Mouse (Mus musculus): Measurements from ENCODE around the gene Olr1.
"Not testable (repeated sequence)": the region's sequence is repeated elsewhere in the genome, so short reads cannot be mapped to it uniquely, and the experiment has no call there.

The Olr1 gene

DNA sequence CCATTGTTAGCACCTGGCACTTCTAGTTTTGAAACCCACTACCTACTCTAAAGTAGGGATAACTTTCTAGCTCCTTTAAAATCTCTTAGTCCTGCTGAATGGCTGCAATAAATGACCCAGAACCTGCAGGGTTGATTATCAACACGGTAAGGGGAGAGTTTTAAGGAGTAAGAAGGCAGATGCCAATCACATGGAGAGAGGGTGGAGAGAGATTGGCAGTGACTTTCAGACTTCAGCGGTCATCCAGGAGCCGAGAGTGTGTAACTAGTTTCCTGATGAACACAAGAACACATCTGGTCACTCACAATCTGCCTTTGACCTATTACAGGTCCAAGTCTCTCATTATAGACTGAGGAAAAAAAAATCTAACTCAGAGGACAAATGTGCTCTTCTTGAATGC lies 5.4 kb upstream of the Olr1 start, which contains the start of gene Tmem52b:
Tmem52b (plus strand) TSS at position 189 of the 400 bp plus-strand sequence.
- no peak for DNase-seq (ENCODE audit: low spot score)

DNA sequence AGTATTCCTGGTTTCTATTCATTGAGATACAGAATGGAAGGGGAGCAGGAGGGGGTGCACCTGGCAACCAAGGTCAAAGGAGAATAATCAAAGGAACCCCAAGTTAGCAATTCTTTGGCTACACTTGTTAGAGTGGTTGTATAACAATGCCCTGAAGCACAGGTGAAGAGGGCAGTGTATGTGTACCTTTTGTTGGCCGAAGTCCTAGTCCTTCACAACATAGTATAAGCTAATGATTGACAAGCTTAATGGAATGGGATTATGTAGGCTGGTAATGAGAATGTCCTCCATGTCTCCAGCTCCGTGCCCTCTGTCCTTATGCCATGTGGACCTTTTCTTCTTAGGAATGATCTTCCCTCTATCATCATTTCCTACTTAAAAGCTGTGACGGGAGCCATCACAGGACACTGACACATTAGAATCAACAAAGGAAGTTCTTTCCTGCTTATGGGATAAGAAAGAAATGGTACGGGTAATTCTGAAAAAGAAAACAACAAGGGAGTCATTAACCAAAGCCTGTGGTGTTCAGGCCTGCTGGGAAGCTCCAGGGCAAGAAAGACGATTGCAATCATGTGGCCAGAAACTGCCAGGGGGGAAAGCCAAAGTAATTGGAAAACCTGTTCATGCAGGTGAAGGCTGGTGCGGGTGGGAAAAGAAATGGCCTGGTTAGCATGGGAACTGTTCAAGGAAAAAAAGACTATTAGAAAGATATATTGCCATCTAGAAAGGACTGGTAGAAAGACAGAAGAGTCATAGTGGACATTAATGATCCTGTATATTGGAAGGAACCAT lies 3.4 kb upstream of the Olr1 start:
- no peak for DNase-seq (ENCODE audit: low spot score)

DNA sequence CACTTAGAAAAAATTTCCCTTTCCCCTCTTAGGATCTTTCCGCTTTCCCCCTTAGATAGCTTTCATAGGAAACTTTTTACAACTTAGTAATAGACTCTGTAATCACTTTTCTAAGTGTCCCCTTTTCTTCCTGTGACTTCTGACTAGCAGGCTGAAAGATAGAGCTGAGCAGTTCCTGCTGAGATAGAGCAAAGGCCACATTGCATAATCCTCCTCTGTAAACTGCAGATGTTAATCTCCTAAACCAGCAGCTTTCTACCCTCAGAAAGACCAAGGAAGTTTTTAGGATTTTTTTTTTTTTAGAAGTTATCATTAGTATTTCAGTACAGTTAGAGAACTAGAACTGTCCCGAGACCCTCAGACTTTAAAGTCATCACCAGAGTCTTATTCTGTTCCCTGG lies 3.5 kb downstream of the Olr1 start:
- DNase-seq (ENCODE audit: low spot score), result no peak

DNA sequence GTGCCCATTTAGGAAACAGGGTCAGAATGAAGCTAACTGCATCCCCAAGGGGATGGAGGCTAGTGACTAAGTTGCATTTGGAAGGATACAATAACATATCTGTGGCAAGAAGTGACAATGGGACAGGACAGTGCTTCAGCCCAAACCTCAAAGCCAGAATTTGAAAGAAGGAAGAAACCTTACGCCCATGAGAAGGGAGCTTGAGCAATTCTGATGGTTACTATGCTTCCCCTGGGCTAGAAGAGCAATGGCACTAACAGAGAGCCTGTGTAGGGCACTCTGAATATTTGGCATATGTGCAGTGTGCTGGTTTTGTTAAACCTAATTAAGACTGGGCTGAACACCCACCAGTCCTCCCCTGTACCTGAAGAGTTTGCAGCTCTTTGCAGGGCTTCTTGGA lies 7.4 kb downstream of the Olr1 start:
- not testable (repeated sequence) for DNase-seq (ENCODE audit: low spot score)

DNA sequence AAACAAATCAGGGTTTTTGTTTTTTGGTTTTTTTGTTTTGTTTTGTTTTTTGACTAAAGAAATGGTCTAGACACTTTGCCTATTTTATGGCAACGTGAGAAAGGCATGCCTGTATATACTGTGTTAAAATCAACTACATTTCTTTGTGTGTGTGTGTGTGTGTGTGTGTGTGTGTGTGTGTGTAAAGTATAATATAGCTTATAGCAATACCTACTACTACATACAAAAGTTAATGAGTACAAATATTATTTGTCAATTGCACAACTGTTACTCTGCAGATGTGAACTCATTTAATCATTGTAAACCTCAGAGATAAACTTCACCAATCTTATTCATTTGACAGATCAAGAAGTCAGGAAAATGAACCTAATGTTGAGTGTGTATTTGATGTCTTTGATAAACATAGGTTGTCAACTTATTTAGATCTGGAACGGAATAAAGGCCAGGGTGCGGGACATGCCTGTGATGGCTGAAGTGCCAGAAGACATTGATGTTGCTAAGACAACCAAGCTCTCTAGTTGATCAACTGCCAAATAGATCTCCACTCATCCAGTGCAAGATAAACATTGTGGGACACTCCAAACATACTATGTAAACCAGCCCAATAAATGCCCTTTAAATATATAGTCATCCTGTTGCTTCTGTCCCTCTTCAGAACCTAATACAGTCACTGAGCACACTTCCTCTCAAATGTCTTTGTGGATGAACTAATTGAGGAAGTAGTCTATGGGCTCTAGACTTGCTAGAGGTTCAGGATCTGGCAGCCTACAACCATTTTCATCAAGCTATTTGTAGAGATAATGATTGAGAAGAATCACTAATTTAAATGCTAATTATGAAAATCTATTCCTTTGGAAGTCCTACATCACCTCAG lies 9.4 kb downstream of the Olr1 start:
- no peak for DNase-seq (ENCODE audit: low spot score)

DNA sequence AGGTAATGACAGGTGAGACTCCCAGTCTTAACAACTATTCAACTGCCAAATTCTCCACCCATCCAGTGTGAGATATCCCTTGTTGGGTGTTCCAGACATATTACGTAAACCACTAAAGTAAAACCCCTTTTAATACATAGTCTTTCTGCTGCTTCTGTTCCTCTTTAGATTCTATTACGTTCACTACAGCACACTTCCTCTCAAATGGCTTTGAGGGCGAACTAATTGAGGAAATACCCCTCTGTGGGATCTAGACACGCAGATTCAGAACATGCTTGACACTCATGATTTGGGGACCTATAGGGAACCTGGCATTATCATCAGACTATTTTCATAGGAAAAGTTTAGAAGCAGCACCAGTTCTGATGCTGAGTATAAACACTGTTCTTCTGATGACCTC lies 12.0 kb downstream of the Olr1 start:
- no peak for DNase-seq (ENCODE audit: low spot score)

DNA sequence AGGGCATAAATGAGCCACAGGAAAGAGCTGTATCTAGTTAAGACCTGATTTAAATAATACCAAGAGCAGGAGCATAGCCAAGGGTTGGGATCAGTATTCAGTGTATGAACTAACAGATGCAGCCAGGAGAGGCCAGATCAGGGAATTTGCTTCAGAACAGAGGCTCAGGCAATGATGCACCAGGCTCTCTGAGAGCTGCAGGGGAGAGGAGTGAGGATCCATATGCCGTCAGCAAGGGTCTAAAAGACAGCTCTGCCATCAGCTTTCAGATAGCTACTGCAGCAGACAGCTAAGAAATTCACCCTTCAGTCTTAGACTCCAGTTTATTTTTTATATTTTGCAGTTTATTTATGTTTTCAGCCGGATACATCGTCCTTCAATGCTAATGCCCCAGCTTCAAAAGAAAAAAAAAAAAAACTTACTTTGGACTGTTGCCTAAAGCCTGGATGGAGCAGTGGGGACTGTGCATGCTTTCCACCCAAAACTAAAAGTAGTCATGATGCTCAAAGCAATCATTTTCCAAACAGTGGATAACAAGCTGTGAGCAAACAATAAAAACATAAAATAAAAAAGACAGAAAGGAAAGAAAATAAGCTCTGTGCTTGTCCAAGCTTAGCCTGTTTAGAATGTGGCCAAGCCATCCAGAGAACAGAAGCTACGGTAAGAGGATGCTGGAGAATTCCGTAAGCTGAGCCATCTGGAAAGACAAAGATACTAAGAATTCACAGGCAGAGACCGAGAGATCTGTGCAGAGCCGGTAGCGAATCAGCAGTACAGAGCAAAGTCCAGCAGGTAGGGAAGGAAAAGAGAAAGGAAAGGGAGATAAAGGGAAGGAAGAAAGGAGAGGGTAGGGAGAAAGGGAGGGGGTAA lies 26.6 kb downstream of the Olr1 start:
- no peak for DNase-seq (ENCODE audit: low spot score)

DNA sequence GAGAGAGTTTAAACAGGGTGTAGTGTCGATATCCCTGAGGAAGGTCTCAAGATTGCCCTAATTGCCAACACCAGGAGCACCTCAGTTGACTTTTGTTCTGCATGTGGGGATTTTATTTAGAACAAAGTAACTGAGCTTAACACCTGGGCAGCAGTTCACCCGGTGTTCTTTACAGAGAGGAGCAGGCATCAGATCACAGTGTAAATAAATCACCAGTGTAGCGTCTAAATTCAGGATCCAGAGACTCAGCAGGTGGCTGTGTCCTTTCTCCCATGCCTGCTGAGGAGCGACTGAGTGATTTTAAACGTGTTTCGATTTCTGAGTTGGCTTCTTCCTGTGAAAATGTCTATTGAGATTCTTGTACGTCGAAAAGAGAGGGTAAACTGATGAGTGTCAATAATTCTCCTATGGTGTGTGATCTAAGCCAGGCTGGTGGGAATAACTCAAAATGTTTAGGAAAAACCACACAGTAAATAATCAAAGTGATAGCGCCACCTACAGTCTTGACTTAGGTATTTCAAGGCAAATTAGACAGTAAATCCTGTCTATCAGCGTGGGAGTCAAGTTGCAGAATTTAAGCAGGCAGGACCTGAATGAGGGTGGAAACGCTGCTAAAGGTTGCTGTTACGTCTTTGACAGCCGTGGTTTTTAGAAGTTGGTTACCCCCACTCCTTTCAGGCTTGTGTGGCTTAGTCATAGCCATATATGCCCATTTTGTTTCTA lies 30.4 kb downstream of the Olr1 start:
- no peak for DNase-seq (ENCODE audit: low spot score)

DNA sequence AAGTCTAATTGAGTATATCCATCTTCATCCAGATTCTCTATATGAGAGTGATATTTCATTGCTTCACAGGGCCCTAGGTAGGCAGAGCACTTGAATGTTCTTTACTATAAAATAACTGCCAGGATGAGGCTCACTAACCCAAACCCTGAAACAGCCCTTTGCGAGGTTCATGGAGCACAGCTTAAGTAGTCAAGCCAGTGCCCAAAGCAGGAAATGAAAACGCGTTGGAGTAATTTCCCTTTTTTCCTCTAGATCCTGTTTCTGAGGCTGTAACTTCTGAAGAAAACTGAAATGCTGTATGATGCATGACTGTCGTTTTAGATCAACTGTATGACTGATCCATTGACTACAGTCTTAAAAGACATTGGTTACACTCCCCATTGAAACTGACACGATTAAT lies 34.3 kb downstream of the Olr1 start:
- DNase-seq (ENCODE audit: low spot score), result no peak

DNA sequence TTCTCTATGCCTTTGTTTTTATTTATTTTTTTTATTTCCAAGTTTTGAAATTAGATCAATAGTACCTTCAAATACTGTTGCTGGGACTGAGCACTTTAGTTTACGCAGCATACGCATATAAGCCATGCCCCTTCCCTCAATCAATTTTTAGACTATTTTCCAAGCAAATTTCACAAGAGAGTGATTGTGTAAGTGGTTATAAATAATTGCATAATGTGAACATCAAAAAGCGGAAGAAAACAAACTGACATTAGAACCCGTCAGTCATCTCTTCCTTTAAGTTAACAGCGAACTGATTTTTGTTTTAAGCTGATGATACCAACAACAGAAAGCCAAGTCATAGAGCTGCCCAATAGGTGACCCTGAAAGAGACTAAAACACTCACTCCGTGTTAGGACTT lies 35.6 kb downstream of the Olr1 start:
- DNase-seq (ENCODE audit: low spot score), result no peak

DNA sequence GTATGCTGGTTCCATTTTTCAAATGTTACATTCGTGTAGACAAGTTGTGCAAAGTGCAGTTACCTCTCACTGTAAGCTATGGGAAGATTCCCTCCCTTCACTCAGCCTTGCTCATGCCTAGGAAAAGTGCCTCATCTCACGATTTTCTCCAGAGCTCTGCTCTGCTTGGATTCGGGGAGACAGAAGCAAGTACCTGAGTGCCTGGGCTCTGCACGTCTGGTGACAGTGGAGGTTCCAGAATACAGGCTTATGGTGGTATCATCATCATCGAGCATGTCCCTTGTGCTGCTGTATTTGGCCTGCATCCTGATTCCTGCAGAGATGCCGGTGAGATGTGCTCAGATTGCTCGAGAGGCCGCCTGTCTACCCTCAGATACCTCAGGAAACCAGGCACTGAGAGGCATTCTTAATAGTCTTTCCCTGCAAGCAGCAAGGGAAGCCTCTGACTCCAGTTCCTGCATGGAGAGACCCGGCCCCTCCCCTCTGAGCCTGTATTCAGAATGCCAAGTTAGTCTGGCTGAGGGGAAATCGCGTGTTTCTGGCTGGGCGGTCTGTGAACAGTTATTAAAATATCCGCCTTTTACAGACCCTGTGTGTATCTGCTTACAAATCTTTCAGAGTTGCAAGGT lies 55.4 kb downstream of the Olr1 start, which contains the start of gene Clec1a:
Clec1a (minus strand) TSS at position 590 of the 629 bp plus-strand sequence.
- DNase-seq (ENCODE audit: low spot score), result peak; percentile 24

DNA sequence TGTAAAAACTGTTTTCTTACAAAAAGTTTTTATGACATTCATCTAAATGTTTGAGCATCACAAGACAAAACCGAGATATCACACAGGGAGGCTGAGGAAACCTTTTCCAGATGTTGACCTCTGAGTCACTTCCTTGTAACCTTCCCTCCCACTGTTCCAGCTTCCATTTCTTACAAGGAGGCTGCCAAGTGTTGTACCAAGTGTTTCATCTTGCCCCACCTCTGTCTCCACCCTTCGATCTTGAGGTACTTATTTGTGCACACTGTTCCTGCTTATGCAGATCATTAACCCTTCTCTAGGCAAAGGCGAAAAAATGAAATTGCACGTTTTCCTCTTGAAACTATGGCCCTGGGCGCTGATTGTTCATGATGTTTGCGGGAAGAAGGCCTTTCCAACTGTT lies 57.2 kb downstream of the Olr1 start:
- DNase-seq (ENCODE audit: low spot score), result no peak

DNA sequence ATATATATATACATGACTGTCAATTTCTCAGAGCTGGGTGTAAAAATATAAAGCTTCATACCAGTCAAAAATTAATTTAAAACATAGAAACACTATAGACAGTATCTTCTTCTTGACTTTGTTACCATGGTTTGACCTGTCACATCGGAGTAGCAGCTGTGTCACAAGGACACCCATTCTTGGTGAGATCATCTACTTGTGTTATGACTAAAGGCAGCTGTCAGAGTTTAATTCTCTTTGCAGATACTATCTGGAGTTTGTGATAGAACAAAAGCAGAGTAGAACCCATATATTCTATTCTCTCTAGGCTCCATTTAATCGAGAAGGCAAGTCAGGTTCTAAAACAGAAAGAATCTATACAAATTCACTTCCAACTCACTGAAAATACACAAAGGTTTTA lies 68.9 kb downstream of the Olr1 start:
- no peak for DNase-seq (ENCODE audit: low spot score)

DNA sequence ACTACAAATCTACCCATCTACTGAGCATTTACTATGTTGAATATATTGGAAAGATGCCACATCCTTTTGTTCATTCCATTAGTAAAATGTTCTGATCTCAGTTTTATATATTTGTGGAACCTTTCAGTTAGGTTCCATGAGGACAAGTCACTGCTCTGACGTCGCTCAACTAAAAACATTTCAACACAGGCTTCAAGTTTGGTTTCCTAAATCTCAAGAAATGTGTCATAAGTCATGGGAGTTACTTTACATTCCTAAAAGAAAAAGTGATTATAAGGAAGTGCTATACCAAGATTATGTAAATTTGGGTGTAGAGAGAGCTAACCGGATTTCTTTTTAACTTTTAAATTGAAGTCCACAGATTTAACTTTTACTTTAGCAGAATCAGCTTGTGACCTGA lies 70.9 kb downstream of the Olr1 start:
- no peak for DNase-seq (ENCODE audit: low spot score)
